In the genomic region with DNA sequence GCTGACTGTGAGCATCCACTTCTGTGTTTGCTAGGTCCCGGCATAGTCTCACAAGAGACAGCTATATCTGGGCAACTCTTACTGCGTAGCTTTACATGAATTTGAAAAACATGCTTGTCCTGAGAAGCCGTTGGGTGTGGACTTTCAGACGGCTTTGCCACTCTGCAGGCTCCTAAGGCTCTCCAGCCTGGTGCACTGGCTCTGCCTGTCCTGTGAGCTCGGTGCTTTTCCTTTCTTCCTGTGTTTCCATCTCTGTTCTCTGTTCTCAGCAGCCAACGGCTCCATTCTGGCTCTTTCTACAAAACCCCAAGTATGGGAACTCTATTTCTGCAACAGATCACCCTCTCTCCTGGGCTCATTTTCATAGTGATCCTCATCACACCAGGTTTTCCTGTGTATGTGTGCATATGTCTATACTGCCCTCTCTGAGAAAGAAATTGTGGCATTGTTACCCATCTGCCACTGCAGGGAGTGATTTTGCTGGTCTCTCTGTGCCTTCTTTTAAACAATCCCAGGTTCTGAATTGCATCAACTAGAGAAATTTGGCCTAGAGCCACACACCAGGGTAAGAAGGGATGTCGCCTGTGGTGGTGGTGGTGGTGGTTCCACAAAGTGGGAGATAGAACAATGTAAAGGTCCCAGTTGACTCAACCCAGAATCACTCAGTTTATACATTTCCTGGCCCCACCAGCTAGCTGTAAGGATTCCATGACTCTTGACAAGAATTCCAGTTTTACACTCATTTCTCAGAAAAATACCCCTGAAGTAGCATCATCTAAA, we compare ENCODE assay signal across 18 mouse cellular contexts.
DNase-seq lines count a peak whose midpoint lies in the region; ATAC-seq and TF ChIP-seq lines count a peak whose summit lies in the region.
"Had no signal": no experiment of that assay in that cellular context is flagged by ENCODE, and none has a peak within 500 bp of the region (broad histone marks: within the 10 kb centered on the region; RNA-seq: fewer than 3 reads in every experiment).

No protein-coding gene starts in this region.

- TF ChIP-seq EP300 in MEL (IDR thresholded peaks at IDR 0.05; ENCODE audit: low read depth in 1 of 2, low read length in 2 of 2), result no peak

- no peaks in the 10 kb centered on the region for H3K9me3 ChIP-seq in heart, embryonic 10.5 days
- H3K9me3 ChIP-seq in MEL (replicated peaks; ENCODE audit: insufficient read depth, low read length), result no peaks in the 10 kb centered on the region
- H3K9me3 ChIP-seq in embryonic facial prominence, embryonic 12.5 days, result no peaks in the 10 kb centered on the region
- H3K9me3 ChIP-seq: forebrain, embryonic 15.5 days; hindbrain, embryonic 10.5 days had no signal

- peak; percentile 52 for DNase-seq in heart, embryonic 10.5 days (ENCODE audit: low spot score)
- DNase-seq in heart, adult 8-10 months (ENCODE audit: low spot score), result no peak
- DNase-seq in MEL (ENCODE audit: low read depth, low spot score), result peak; percentile 52
- no peak for DNase-seq in cerebellum, postnatal 4 days (ENCODE audit: low spot score in 2 of 2)
- DNase-seq in retina, embryonic 14.5 days (ENCODE audit: low spot score), result no peak
- no peak for DNase-seq in layer of hippocampus, adult 8-10 months (ENCODE audit: low spot score in 2 of 2)
- DNase-seq: adrenal gland, adult 8-10 months; adrenal gland, postnatal 36 days; cerebellum, adult 2 months; cerebellum, postnatal 10 days; gastrocnemius, postnatal 14 days had no signal

- no peak for TF ChIP-seq CTCF in MEL (IDR thresholded peaks at IDR 0.05 in 2 of 3, conservative IDR thresholded peaks at IDR 0.05 in 1 of 3; ENCODE audit: control insufficient read depth in 1 of 3, insufficient read depth in 1 of 3, low read depth in 2 of 3, low read length in 3 of 3, poor library complexity in 1 of 3, severe bottlenecking in 1 of 3)

- 83% methylated on average over 7 of the region's 7 CpGs for WGBS in heart, embryonic 10.5 days
- 87% methylated on average over 7 of the region's 7 CpGs for WGBS in embryonic facial prominence, embryonic 12.5 days

- H3K4me2 ChIP-seq in embryonic facial prominence, embryonic 12.5 days (replicated peaks), result no peak overlapping the region
- H3K4me2 ChIP-seq: forebrain, embryonic 15.5 days; heart, embryonic 11.5 days; hindbrain, embryonic 14.5 days had no signal

- no peak for TF ChIP-seq RAD21 in MEL (IDR thresholded peaks at IDR 0.05; ENCODE audit: low read depth, low read length)

- ATAC-seq in embryonic facial prominence, embryonic 12.5 days (ENCODE audit: insufficient number of reproducible peaks, insufficient read depth, low FRiP score, low TSS enrichment), result no peak
- ATAC-seq: forebrain, embryonic 15.5 days; intestine, embryonic 16.5 days had no signal

- H3K4me1 ChIP-seq in heart, embryonic 10.5 days, result no peaks in the 10 kb centered on the region
- peaks cover 23 to 26% of the 10 kb centered on the region in 2 experiments for H3K4me1 ChIP-seq in MEL (ENCODE audit: control insufficient read depth in 1 of 2, insufficient read depth in 2 of 2, low read length in 2 of 2)
- H3K4me1 ChIP-seq in embryonic facial prominence, embryonic 12.5 days, result no peaks in the 10 kb centered on the region
- H3K4me1 ChIP-seq: forebrain, embryonic 15.5 days; hindbrain, embryonic 10.5 days had no signal

- H3K79me2 ChIP-seq in MEL (ENCODE audit: control insufficient read depth, insufficient read depth, low read length, poor library complexity), result peaks cover 18% of the 10 kb centered on the region; the same call in 1 of the 2 replicates

- no peak overlapping the region for H3K27ac ChIP-seq in heart, embryonic 10.5 days
- H3K27ac ChIP-seq in MEL (ENCODE audit: control insufficient read depth, low read depth, low read length), result peak overlapping the region; percentile 12; the same call in 1 of the 2 replicates
- H3K27ac ChIP-seq in embryonic facial prominence, embryonic 12.5 days, result 0 out of 2 replicates have a peak overlapping the region, but pooled peaks have one; percentile 17
- H3K27ac ChIP-seq: forebrain, embryonic 15.5 days; hindbrain, embryonic 10.5 days; hindbrain, embryonic 14.5 days had no signal

- TF ChIP-seq POLR2A in MEL (IDR thresholded peaks at IDR 0.05; ENCODE audit: control insufficient read depth in 1 of 2, insufficient read depth in 1 of 2, low read depth in 1 of 2, low read length in 2 of 2, poor library complexity in 1 of 2), result no peak

- no peak overlapping the region for H3K4me3 ChIP-seq in heart, embryonic 10.5 days
- peak overlapping the region in 1 of 2 experiments; percentile 1; a peak in 1 of 4 replicates for H3K4me3 ChIP-seq in MEL (ENCODE audit: control insufficient read depth in 1 of 2, insufficient read depth in 1 of 2, low read depth in 2 of 2, low read length in 2 of 2)
- no peak overlapping the region for H3K4me3 ChIP-seq in embryonic facial prominence, embryonic 12.5 days
- H3K4me3 ChIP-seq: forebrain, embryonic 15.5 days; hindbrain, embryonic 10.5 days had no signal

- no peaks in the 10 kb centered on the region for H3K27me3 ChIP-seq in heart, embryonic 10.5 days (ENCODE audit: insufficient read depth, poor library complexity, severe bottlenecking)
- no peaks in the 10 kb centered on the region for H3K27me3 ChIP-seq in MEL (ENCODE audit: control insufficient read depth in 1 of 2, insufficient read depth in 2 of 2, low read length in 2 of 2)
- no peaks in the 10 kb centered on the region for H3K27me3 ChIP-seq in embryonic facial prominence, embryonic 12.5 days
- H3K27me3 ChIP-seq: CH12.LX; forebrain, embryonic 15.5 days had no signal

- no peak overlapping the region for H3K9ac ChIP-seq in MEL (ENCODE audit: control insufficient read depth, low read depth, low read length, poor library complexity, severe bottlenecking)
- H3K9ac ChIP-seq in embryonic facial prominence, embryonic 12.5 days, result no peak overlapping the region
- H3K9ac ChIP-seq: forebrain, embryonic 15.5 days; hindbrain, embryonic 14.5 days had no signal

- peaks cover 4% of the 10 kb centered on the region for H3K36me3 ChIP-seq in heart, embryonic 10.5 days
- H3K36me3 ChIP-seq in MEL (ENCODE audit: control insufficient read depth in 1 of 2, insufficient read depth in 2 of 2, low read length in 2 of 2), result peaks cover 42 to 44% of the 10 kb centered on the region in 2 experiments
- no peaks in the 10 kb centered on the region for H3K36me3 ChIP-seq in embryonic facial prominence, embryonic 12.5 days
- H3K36me3 ChIP-seq: forebrain, embryonic 15.5 days; hindbrain, embryonic 10.5 days had no signal

TF ChIP-seq in MEL, 35 proteins besides CTCF, POLR2A, EP300 and RAD21:
- no peak for TF ChIP-seq POLR2AphosphoS5 (IDR thresholded peaks at IDR 0.05; ENCODE audit: borderline replicate concordance, low read depth, low read length)
- 0 out of 2 replicates have a peak, but pooled peaks have one; percentile 36 for TF ChIP-seq ZMIZ1 (IDR thresholded peaks at IDR 0.05; ENCODE audit: low read depth, low read length)
TF ChIP-seq in MEL: peak in this region for 1.

Comparison
In these comparisons a context has a peak if more than half of its experiments do, and no peak if none do; other contexts are left out.
1. DNase-seq: peak in heart, embryonic 10.5 days (single experiment) and MEL (single experiment); none in heart, adult 8-10 months (single experiment), cerebellum, postnatal 4 days (0 of 2), retina, embryonic 14.5 days (single experiment) and layer of hippocampus, adult 8-10 months (0 of 2).